Mouse (Mus musculus) central nervous system, embryonic 11.5 days (tissue): ENCODE results near the gene Cdk5rap2. TPM values are rescaled to one million over a fixed set of nuclear protein-coding genes. Genes with fewer than 3 reads are reported as not detected.

Source experiments
- polyA plus RNA-seq: library from polyadenylated mRNA; depleted of rRNA; stranded (reverse); fragments of >200 nt; gene quantifications from 2 replicates; pipeline ENCODE4 v1.2.3, GENCODE M21; 2012; rRNA removed

Gene Cdk5rap2
- polyA plus RNA-seq, result 23.2 and 122 TPM in 2 replicates

DNA sequence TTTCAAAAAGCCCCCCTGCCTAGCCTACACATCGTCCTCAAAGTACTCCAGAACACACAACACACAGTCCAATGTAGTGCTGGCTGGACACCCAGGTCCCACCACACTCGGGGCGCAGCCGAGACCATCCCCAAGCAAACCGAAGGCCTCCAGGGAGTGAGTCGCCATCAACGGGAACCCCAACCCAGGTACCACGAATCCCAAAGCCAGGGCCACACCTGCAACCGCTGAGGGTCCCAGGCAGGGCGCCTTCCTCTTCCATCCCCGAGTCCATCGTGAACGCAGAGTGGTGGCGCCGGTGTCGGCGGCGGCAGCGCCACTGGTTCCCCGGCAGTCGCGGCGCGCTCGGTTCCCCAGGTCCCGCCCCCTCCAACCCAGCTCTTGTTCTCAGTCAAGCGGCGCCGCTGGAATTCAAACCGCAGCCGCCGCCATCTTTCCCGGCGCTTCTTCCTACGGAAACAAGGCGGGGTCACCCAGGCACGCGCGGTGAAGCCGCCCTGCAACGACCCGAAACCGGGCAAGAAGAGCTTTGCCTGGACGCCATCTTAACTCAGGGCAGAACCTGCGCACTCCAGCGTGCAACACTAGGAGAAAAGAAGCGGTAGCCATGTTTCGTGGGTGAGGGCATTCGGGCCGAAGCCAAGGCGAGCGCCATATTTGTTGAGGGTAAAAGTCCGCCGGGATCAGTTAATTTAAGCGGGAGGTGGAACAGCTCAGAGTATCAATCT is at the start of gene Cdk5rap2:
Cdk5rap2 (minus strand) TSS at position 450 of the 728 bp plus-strand sequence.

Other genes with a start within 250 kb of the Cdk5rap2 start
- gene Megf9, start 124.6 kb upstream of the Cdk5rap2 start, polyA plus RNA-seq, result 14.5 and 16.6 TPM in 2 replicates